Mouse (Mus musculus) cerebellum, adult 9-11 months (tissue): ENCODE measurements around the gene 4930524B15Rik.
"Not testable (repeated sequence)": the region's sequence is repeated elsewhere in the genome, so short reads cannot be mapped to it uniquely, and the experiment has no call there.

ENCODE experiments used
- DNase-seq: peaks from one replicate; pipeline ENCODE4 v3.0.0; 2022

4930524B15Rik gene

DNA sequence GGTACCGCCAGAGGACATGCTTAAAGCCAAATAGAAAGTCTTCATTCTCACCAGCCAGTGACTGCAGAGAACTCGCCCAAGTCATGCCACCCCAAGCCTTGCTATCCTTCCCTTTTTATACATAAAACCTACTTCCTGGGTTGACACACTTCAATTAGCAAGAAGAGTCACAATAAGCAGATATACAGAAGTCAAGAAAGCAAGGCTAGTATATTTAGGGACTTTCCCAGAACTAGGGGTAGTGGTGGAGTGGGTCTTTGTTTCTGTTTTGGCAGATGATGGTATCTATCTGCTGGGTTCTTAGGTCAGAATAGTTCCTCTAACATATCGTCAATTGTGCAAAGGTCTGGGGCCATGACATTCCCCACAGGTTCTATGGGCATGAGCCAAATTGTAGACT, 27.1 kb downstream of the 4930524B15Rik start:
- no peak for DNase-seq

DNA sequence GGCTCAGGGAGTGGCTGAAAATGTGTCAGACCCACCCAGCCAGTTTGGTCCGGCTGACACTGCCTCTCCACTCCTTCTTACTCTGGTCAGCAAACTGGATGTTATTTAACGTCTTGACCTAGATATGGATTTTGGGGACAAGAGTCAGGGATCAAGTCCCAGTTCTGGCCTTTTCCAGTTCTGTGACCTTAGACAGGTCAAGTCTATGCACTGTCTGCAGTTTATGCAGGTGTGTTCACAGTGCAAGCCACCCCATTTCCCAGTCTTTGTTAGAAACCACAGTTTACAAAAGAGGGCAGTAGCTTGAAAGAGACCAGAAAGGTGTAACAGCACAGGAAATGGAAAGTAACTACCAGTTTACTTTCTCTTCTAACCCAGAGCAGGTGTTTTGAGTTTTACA, 34.3 kb downstream of the 4930524B15Rik start:
- no peak for DNase-seq

DNA sequence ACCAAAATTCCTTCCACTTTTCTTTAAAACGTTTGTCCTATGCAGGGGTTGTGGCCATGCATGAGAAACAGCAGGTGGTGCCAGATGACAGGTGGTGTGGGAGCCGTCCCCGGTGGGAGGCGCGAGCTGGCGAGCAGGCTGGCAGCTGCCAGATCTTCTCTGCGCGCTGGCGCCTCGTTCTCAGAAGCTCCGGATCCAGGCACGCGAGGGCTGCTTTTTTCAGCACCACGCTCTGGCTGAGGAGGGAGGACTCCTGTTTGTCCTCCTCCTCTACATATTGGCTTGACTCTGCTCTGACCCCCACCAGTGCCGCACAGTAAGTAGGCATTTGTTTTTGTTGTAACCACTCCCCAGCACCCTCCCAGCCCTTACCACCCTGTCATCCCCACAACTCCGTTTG, 34.9 kb downstream of the 4930524B15Rik start, which contains the start of gene Nsg2:
Nsg2 (plus strand) TSS at position 183 of the 400 bp plus-strand sequence.
- DNase-seq = peak; percentile 83

DNA sequence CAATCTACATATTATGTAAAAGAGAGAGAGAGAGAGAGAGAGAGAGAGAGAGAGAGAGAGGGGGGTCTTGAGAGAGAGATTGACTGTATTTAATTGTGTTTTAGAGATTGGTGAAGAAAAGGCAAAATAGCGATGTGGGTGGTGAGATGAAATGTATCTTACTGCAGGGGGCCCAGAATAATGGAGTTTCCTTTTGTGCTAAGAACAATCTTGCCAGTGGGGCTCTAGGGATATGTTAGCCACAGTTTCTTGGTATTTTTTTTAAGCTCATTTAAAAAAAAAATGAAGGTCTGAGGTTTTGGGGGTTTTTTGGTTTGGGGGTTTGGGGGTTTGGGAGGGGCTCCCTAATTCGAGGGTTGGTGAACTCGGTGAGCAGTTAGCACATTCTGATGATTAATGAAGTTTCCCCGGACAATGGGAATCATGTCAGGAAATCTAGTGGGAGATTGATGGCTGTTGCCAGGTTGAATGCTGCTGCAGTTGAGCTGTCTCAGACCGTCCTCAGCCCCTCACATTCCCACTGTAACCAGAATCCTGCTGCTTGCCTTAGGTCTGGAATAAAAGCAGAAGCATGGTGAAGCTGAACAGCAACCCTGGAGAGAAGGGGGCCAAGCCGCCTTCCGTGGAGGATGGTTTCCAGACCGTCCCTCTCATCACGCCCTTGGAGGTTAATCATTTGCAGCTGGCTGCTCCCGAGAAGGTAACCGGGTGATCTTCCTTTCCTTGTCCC, 36.0 kb downstream of the 4930524B15Rik start:
- DNase-seq = no peak

DNA sequence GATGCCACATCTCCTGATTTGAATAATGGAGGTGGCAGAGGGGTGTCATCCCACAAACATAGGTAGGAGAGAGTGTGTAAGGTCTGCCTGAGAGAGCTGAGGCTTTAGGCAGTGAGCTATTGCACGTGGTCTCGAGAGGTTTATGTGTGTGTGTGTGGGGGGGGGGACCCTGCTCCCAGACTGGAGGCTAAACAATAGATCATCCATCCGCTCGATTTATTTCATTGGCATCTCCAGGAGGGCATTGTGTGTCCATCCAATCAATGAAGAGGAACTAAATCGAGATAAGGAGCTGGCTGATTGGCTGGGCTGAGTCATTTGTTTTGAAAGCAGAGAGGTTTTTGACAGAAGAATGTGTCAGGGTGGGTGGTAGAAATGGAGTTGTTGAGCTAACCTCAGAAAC, 37.3 kb downstream of the 4930524B15Rik start:
- no peak for DNase-seq

DNA sequence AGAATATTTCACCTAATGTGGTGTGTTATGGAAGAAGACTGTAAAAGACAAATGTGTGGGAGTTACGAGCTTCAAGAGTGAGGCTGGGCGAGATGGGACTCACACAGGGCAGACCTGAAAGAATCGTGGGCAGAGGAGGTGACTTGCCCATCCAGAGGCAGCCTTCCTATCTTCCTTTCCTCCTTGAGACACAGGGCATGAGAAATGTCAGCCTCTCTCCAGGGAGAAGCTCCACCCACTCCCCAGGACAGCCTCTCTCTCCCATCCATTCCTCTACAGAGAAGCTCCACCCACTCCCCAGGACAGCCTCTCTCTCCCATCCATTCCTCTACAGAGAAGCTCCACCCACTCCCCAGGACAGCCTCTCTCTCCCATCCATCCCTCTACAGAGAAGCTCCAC, 42.7 kb downstream of the 4930524B15Rik start:
- DNase-seq = not testable (repeated sequence)

DNA sequence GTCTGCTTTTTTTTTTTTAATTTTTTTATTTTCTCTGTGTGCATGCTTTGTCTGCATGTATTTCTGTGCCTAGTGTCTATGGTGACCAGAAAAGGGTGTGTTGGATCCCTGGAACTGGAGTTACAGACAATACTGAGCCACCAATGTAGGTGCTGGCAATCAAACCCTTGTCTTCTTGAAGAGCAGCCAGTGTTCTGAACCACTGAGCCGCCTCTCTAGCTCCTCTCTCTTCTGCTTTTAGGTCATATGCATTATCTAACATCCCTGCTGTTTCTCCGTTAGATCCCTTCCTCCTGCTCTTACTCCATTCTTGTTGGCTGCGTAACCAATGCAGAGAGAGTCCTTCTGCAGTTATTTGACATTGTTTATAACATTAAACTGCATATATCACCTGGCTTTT, 43.5 kb downstream of the 4930524B15Rik start:
- DNase-seq = no peak

DNA sequence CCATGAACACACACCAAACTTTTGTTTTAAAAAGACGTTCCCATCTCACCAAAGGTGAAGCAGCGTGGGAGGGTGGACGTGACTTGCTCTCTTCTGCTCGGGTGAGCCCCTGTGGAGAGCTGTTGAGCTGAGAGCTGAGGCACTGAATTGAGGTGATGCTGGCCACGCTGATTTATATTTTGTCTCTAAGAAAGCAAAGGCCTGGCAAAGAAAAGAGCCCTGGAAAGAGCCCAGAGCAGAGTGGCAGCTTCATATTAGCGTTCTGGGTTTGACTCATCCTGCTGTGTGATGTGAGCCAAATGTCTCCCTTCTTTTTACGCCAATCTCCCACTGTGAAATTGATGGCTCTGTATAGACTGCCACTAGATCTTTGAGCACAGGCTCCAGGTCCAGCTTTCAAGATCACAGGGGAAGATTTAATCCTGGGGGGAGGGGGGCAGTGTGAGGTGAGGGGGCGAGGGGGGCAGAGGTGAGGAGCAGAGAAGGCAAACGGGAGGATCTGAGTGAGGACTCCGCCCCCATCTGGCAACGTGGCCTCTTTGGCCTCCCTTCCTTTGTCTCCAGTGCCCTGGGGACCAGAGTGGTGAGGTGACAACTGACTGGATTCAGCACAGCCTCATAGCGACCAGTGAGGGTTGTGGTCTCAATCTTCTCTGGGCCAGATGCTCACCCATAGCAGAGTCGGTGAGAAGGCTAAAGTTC, 44.7 kb downstream of the 4930524B15Rik start:
- DNase-seq = peak; percentile 42

DNA sequence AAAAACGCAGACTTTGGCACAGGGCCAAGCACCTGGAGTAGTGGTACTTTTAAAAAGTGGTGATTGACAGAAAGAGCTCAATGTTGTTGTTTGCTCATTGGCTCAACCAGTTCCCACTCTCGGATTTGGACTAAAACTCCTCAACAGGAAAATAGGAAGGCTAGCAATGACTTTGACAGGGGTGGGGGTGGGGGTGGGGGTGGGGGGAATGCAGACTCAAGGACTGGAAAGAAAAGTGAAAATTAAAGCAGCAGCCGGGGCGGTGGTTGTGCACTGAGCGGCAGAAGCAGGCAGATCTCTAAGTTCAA, 45.2 kb downstream of the 4930524B15Rik start:
- no peak for DNase-seq

DNA sequence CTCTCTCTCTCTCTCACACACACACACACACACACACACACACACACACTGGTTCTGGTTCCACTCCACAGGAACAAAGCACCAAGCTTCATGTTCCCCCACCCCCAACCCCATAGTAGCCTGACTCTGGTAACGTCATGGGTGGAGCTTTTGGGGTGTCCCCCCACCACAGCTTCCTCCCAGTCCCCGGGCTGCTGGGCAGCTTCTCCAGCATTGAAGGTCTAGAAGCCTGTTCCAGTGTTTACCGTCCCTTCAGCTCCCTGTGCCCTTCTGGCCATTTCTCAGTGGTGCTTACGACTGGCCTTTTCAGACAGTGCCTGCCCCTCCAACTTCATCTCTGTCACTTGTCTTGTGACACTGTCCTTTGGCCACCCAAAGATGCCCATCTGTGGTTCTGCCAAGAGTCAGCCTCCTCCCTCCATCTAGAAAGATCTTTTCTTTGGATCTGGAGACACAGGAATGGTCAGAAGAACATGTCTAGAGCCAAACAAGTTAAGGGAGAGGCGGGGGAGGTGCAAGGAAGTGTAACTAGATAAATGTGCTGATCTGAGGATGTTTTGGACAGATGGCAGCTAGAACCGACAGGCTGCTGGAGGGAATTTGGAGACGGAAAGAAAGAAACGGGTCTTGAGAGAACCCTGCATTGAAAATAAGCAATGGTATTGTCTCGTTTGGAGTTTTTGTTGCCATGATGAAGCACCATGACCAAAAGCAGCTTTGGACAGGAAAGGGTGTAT, 46.6 kb downstream of the 4930524B15Rik start:
- DNase-seq = no peak

DNA sequence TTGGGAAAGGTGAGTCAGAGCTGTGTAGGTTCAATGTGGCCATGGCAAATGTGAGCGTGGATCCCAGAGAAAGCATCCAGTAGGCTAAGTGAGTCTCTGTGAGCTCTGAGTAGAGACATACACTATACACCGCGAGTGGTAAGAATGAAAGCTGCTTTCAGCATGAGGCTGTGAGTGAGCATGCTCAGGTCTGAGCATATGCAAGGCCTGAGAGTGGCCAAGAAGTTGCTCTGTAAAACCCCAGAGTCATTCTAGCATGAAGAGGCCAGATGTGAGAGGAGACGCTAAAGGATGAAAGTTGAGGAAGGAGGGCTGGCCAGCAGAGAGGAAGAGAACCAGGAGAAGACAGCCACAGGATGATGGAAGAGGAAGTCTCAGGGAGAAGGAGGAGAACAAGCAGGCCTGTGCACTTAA, 47.6 kb downstream of the 4930524B15Rik start:
- DNase-seq = no peak

DNA sequence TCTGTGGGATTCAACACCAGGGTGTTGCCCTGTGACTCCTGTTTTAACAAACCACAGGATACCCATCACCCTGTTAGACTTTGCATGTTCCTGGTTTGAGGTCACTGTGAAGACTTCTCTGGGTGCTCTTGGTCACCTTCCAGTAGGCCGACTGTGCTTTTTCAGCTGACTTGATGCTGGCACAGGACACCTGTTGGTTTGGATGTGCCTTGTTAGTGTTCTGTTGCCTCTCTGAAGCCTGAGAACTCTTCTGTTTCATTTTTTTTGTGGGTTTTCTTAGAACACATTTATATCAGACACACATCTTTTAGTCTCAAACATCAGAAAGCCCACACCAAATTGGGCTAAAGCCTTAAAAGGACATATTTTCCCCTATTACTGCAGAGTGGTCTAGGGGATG, 48.2 kb downstream of the 4930524B15Rik start:
- no peak for DNase-seq

DNA sequence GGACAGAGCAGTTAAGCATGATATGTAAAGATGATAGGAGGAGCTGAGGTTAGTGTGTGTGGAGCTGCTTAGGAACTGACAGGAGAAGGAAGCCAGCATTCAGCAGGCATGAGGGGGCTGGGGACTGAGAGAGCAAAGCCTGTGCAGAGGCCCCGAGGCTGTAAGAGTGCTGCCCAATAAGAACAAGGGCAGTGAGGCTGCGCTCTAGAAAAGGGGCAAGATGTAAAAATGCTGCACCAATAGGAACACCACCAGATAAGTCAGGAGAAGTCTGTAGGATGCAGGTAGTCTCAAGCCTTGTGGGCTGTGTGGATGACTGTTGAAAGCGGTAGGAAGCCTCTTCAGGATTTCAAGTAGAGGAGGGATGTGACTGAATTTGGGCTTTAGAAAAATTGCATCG, 52.8 kb downstream of the 4930524B15Rik start:
- no peak for DNase-seq

DNA sequence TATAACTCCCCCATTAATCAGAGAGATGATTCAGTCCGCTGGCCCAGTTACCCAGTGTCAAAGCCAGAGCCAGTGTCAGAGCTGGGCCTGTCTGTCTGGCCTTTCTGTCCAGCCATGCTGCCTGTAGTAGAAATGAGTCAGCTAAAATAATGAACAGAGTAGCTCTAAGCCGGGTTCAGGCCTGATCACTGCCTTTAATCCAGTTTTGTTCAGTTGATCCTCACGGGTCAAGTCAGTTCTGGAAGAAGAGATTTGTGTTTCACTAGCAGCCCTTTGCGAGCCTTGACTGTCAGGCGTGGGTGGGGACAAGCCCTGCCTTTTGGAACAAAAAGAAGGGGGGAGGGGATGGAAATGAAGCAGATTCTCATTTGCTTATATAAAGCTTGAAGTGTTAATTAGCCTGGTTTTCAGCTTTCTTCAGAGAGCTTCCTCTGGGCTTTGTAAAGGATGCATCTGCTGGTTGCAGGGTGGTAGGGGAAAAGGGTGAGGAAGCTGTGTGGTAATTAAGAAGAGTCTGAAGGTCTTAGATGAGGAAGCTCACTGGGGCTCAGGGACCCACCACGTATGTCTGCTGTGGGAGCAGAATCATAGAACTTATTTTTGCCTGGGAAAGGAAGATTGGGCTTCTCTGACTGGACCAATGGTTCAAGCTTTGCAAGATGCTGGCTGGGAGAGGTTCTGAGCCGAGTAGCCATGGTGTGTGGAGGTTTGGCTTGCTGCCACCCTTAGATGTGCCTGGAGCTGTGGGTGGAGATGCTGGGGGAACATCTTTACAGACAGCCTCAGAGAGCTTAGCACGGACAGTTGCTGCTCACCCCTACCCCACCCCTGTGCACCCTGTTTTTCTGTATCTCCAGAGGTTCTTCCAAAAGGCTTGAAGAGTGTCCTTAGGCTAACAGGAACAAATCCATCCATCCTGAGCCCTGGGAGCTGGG, 54.9 kb downstream of the 4930524B15Rik start:
- DNase-seq = no peak

DNA sequence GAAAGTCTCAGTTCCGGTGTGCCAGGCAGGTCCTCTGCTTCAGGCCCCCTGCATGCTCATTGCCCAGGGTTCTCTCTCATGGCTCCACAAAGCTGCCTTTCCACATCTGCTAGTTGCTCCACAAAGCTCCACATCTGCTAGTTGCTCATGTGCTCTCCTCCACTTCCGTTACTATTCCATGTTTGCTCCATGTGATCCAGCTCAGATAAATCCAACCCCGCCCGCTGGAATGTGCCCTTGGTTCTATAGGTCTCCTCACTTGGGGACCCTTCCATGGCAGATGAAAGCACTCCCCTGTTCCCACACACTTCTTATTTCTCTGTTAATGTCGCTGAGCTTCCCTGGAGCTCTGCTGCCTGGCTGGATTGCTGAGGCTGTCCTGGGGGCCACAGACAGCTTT, 61.2 kb downstream of the 4930524B15Rik start:
- DNase-seq = no peak

DNA sequence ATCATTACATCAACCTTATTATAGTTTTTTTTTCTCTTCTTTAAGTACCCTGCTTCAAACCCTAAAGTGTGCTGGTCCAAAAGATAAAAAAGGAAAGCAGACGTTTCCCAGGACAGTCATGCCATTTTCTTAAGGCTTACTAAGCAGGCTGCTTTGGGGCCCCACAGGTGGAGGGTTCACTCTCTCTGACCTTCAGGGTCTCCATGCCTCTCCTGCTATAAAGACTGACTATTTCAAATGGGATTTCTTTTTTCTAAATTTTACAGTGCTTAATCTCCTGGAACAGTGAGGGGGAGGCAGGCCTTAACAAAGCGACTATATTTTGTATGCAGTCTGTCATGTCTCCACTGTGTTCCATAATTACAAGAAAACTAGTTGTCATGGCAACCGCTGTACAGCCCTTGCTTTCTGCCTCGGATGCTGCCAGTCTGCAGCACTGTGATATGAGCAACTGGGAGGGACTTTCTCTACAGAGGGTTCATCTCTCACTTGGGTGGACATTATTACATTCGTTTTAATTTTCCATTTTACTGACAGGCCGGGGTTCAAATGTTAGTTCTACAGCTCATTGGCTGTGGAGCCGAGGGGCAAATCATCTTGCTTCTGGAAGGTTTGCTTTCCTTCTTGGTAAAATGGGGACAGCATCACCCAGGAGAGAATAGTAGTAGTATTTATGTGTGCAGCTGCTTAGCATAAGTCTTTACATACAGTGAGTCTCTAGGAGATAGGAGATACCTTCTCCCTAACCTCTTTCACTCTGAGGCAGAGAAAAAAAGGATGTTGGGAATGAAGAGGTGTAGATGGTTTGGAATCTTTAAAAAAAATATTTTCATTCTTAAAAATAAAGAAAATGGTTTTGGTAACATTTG, 62.3 kb downstream of the 4930524B15Rik start:
- no peak for DNase-seq

DNA sequence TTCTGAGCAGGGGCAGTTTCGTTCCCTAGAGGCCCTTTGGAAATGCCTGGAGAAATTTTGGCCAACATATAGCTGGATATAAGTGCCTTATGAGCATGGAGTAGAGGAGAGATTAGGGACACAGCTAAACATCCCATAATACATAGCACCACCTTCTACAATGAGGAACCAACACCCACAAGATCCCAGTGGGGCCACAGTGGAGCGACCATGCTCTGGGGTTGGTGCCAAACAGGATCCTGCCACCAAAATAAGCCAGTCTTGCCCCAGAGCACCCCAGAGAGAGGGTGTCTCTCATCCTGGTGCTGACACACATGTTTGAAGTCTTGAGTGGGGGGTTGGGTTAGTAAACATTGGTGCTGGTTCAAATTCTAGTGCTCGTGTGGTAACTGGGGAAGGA, 63.2 kb downstream of the 4930524B15Rik start:
- no peak for DNase-seq
